Mouse (Mus musculus) ES-Bruce4 (cell line): Measurements from ENCODE around the gene Ncl. TPM values are rescaled to one million over a fixed set of nuclear protein-coding genes. Genes with fewer than 3 reads are reported as not detected.
A peak's percentile ranks its signal among the peaks of the same experiment; 100 is the strongest.

Source experiments
- H3K27ac ChIP-seq: 2 replicates; pipeline ENCODE4 v1.5.1; 2012; ENCODE audit warnings: low read length, inconsistent platforms; ENCODE audit not compliant: insufficient read depth
- H3K27me3 ChIP-seq: 2 replicates; pipeline ENCODE4 v1.6.1; 2012; ENCODE audit warnings: mild to moderate bottlenecking, low read length, inconsistent platforms; ENCODE audit not compliant: control insufficient read depth, poor library complexity, insufficient read depth, severe bottlenecking
- H3K36me3 ChIP-seq: 2 replicates; pipeline ENCODE4 v1.6.1; 2012; ENCODE audit warnings: inconsistent platforms, mild to moderate bottlenecking, low read length, moderate library complexity; ENCODE audit not compliant: control insufficient read depth, poor library complexity, insufficient read depth, severe bottlenecking
- H3K4me1 ChIP-seq: one replicate; pipeline ENCODE4 v1.8.1; 2011; ENCODE audit warnings: low read length; ENCODE audit not compliant: control insufficient read depth, insufficient read depth
- H3K4me3 ChIP-seq: 2 replicates; pipeline ENCODE4 v1.5.1; 2011; ENCODE audit warnings: low read depth, mild to moderate bottlenecking, low read length
- H3K9ac ChIP-seq: 2 replicates; pipeline ENCODE4 v1.6.1; 2012; ENCODE audit warnings: low read depth, mild to moderate bottlenecking, inconsistent platforms; ENCODE audit not compliant: poor library complexity, severe bottlenecking
- H3K9me3 ChIP-seq: replicated peaks from 2 replicates; pipeline ENCODE4 v1.6.1; 2012; ENCODE audit warnings: mild to moderate bottlenecking, low read length, inconsistent platforms; ENCODE audit not compliant: control insufficient read depth, poor library complexity, insufficient read depth, severe bottlenecking
- CTCF ChIP-seq: IDR thresholded peaks from one replicate; pipeline ENCODE4 v1.8.1; 2011; ENCODE audit warnings: low read depth, low read length
- EP300 ChIP-seq: IDR thresholded peaks from 2 replicates; pipeline ENCODE4 v1.6.1; 2011; ENCODE audit warnings: low read depth, low read length; ENCODE audit not compliant: insufficient read depth
- POLR2A ChIP-seq: IDR thresholded peaks from one replicate; pipeline ENCODE4 v1.8.1; 2011; ENCODE audit warnings: low read length; ENCODE audit not compliant: insufficient read depth
- polyA plus RNA-seq: library from polyadenylated mRNA; stranded (reverse); fragments of >200 nt; gene quantifications from 2 replicates; pipeline ENCODE4 v1.2.4, GENCODE M21; 2011; ENCODE audit warnings: low read depth; ENCODE audit not compliant: missing spikeins, insufficient read depth, insufficient read length

Gene Ncl
- polyA plus RNA-seq, 1 experiment: 1,473 TPM

DNA sequence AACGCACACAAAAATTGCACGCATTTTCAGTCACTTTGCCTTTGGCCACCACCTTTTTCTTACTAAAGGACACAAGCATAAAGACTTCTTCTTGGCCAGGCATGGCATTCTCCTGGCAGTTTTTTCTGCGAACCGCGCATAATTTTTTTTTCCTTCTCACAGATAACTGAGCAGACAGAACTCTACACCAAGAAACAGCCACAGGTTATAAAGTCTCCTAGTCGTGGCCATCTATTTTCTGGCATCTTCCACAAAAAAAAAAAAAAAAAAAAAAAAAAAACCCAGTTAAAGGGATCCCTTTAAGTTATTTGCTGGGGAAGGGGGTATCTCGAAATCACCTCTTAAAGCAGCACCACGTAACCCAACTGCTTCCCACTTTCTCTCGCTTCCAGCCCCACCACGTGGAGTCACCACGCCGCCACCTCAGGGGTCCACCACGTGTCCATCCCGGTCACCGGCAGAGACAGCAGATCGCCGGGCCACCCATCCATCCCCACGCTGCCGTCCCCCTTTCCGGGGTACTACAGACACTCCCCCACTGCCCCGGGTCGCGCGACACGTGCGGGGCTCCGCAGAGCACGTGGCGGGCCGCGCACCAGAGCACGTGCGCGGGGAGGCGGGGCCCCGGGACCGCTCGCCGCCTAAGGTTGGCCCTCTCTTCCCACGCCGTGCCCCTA is 833 bp downstream of the Ncl start:
- H3K36me3 ChIP-seq: peaks cover 49% of the 10 kb centered on the region
- peak overlapping the region; percentile 70 for H3K27ac ChIP-seq
- H3K4me1 ChIP-seq: peaks cover 3% of the 10 kb centered on the region
- H3K9ac ChIP-seq: peak overlapping the region; percentile 94
- H3K9me3 ChIP-seq: no peaks in the 10 kb centered on the region
- H3K27me3 ChIP-seq: no peaks in the 10 kb centered on the region
- TF ChIP-seq EP300 (no peak), POLR2A (no peak), CTCF (no peak)
- peak overlapping the region; percentile 93 for H3K4me3 ChIP-seq

- Histone ChIP-seq H3K9me3 (no peaks in the 10 kb centered on the region), H3K27me3 (no peaks in the 10 kb centered on the region), H3K4me1 (peaks cover 3% of the 10 kb centered on the region), H3K9ac (no peak overlapping the region), H3K4me3 (no peak overlapping the region), H3K27ac (no peak overlapping the region), H3K36me3 (peaks cover 89% of the 10 kb centered on the region)
- TF ChIP-seq EP300 (no peak), CTCF (no peak), POLR2A (no peak)
These were observed 5.0 kb downstream of the Ncl start for GRCm38 (mm10) chr1:86354186-86354585.

- TF ChIP-seq POLR2A (no peak), EP300 (no peak), CTCF (no peak)
- Histone ChIP-seq H3K9me3 (no peaks in the 10 kb centered on the region), H3K27ac (peak overlapping the region; percentile 17), H3K4me3 (no peak overlapping the region), H3K9ac (no peak overlapping the region), H3K36me3 (peaks cover 88% of the 10 kb centered on the region), H3K27me3 (no peaks in the 10 kb centered on the region), H3K4me1 (peaks cover 3% of the 10 kb centered on the region)
These were observed 8.6 kb downstream of the Ncl start for GRCm38 (mm10) chr1:86350576-86350975.

DNA sequence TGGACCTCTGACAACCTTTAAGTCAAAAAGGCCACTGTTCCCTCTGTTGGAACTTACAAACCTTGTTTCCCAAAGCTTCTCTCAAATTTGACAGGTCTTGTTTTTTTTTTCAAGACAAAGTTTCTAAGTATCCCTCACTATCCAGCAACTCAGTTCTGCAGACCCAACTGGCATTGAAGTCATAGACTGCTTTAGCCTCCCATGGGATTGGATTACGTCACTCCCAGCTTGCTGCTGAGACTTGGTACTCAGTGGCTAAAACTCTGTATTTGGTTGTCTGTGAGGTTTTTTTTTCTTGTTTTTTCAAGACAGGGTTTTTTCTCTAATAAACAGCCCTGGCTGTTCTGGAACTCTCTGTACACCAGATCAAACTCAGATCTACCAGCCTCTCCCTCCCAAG is 9.5 kb downstream of the Ncl start:
- H3K9ac ChIP-seq: no peak overlapping the region
- H3K4me3 ChIP-seq: no peak overlapping the region
- H3K9me3 ChIP-seq: no peaks in the 10 kb centered on the region
- H3K27ac ChIP-seq: peak overlapping the region; percentile 95; the same call in 1 of the 2 replicates
- TF ChIP-seq POLR2A (no peak), EP300 (no peak), CTCF (no peak)
- no peaks in the 10 kb centered on the region for H3K27me3 ChIP-seq
- peaks cover 81% of the 10 kb centered on the region for H3K36me3 ChIP-seq
- peaks cover 3% of the 10 kb centered on the region for H3K4me1 ChIP-seq

DNA sequence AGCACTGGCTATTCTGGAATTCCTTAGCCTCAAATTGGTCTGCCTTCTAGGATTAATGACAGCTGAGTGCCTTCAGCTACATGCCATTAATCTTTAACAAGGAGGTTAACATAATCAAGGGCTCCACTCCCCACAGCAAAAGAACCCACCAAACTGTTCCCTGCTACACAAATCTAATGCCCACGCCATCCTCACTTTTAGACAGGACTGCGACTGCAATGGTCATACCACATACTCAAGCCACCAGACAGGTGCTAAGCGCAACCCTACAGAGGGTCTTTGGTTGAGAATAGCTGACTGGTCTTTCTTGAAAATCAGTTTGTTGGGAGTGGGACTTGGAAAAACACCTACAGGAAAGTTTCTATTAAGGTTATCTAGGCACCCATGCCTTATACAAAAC is 10.0 kb downstream of the Ncl start:
- H3K9me3 ChIP-seq: no peaks in the 10 kb centered on the region
- no peak for TF ChIP-seq CTCF
- TF ChIP-seq POLR2A: no peak
- TF ChIP-seq EP300: no peak
- H3K4me1 ChIP-seq: peaks cover 3% of the 10 kb centered on the region
- no peak overlapping the region for H3K9ac ChIP-seq
- H3K4me3 ChIP-seq: no peak overlapping the region
- no peaks in the 10 kb centered on the region for H3K27me3 ChIP-seq
- peaks cover 77% of the 10 kb centered on the region for H3K36me3 ChIP-seq
- peak overlapping the region; percentile 95 for H3K27ac ChIP-seq

DNA sequence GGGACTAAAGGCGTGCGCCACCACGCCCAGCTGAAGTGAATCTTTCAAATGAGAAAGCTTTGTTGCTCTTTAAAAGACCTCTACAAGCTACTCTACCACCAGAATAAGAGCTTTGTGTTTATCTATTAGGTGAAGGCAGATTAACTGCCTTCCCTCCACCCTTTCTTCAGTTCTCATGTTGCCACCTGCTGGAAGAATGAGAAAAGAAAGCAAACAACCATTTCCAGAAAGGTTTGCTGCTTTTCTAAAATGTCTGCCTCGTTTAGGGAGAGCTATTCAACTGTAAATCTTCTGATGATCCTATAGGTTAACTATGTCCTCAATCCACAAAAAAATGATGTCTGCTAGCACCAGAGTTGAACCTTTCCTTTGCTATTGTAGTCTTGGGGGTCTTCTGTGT is 10.4 kb downstream of the Ncl start:
- no peaks in the 10 kb centered on the region for H3K4me1 ChIP-seq
- H3K4me3 ChIP-seq: no peak overlapping the region
- H3K9me3 ChIP-seq: no peaks in the 10 kb centered on the region
- TF ChIP-seq EP300: no peak
- TF ChIP-seq POLR2A: no peak
- no peak for TF ChIP-seq CTCF
- H3K27ac ChIP-seq: peak overlapping the region; percentile 95
- peaks cover 73% of the 10 kb centered on the region for H3K36me3 ChIP-seq
- H3K9ac ChIP-seq: no peak overlapping the region
- H3K27me3 ChIP-seq: no peaks in the 10 kb centered on the region
